Mouse (Mus musculus) lung, embryonic 16.5 days (tissue): ENCODE measurements around the gene Erbb3. TPM values are rescaled to one million over a fixed set of nuclear protein-coding genes. Genes with fewer than 3 reads are reported as not detected.

ENCODE experiments used
- ATAC-seq: fragments of 200-750 bp; cut with Nextera tagmentation; 2 replicates; pipeline ENCODE4 v1.8.0; 2017; ENCODE audit warnings: low read depth, mild to moderate bottlenecking, moderate library complexity
- H3K27ac ChIP-seq: fragments of 300-500 bp; sonication (generic); 2 replicates; pipeline ENCODE4 v1.5.1; 2014; ENCODE audit warnings: mild to moderate bottlenecking, control low read depth, low read length
- H3K27me3 ChIP-seq: fragments of 300-500 bp; sonication (generic); 2 replicates; pipeline ENCODE4 v1.6.1; 2014; ENCODE audit warnings: low read depth, low read length, mixed read lengths; ENCODE audit not compliant: control insufficient read depth, insufficient read depth
- H3K36me3 ChIP-seq: fragments of 300-500 bp; sonication (generic); 2 replicates; pipeline ENCODE4 v1.6.1; 2014; ENCODE audit warnings: low read length; ENCODE audit not compliant: control insufficient read depth, insufficient read depth
- H3K4me1 ChIP-seq: fragments of 300-500 bp; sonication (generic); replicated peaks from 2 replicates; pipeline ENCODE4 v1.6.1; 2014; ENCODE audit warnings: low read length, mixed read lengths; ENCODE audit not compliant: control insufficient read depth, insufficient read depth
- H3K4me2 ChIP-seq: fragments of 300-500 bp; sonication (generic); 2 replicates; pipeline ENCODE4 v1.6.1; 2014; ENCODE audit warnings: low read depth, low read length, control low read depth
- H3K4me3 ChIP-seq: fragments of 300-500 bp; sonication (generic); 2 replicates; pipeline ENCODE4 v1.5.1; 2014; ENCODE audit warnings: mild to moderate bottlenecking, low read length, control low read depth
- H3K9ac ChIP-seq: fragments of 300-500 bp; sonication (generic); 2 replicates; pipeline ENCODE4 v1.6.1; 2014; ENCODE audit warnings: low read length, control low read depth
- H3K9me3 ChIP-seq: fragments of 300-500 bp; sonication (generic); 2 replicates; pipeline ENCODE4 v1.6.1; 2016; ENCODE audit warnings: low read length; ENCODE audit not compliant: control insufficient read depth
- whole genome bisulfite sequencing: fragments of 180-500 bp; shearing (Covaris S2); extraction: QIAGEN DNeasy Blood & Tissue Kit; methylation state at CpG from one replicate; pipeline ENCODE4 v1.1.7; 2014; 5-methylcytosine and 5-hydroxymethylcytosine counted together
- polyA plus RNA-seq: library from polyadenylated mRNA; unstranded; fragments of >200 nt; fragmentation: Nextera tagmentation; extraction: Ambion mirVana; gene quantifications from 2 replicates; pipeline ENCODE4 v1.2.1, GENCODE M21; 2015

Gene Erbb3
- polyA plus RNA-seq, 1 experiment from 2014 or later: 27.6 TPM

DNA sequence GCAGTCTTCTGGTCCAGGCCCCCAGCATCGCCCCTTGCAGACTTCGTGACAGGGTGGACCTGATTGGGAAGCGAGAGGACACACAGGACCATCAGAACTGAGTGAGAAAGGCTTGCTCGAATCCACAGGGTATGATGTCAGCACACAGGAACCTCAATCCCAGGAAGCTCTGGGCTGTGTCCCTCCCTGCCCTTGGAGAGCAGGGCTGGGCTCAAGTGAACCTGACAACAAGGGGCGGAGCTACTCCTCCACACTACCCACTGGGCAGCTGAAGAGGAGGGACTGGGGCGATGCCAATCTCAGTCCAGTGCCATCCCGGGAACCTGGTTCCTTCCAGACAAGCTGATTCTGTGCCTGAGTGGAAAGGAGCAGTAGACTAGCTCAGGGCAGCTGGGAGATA is 5.8 kb downstream of the Erbb3 start:
- no peaks in the 10 kb centered on the region for H3K9me3 ChIP-seq
- peak overlapping the region; percentile 50 for H3K4me2 ChIP-seq
- H3K27ac ChIP-seq: peak overlapping the region; percentile 87
- H3K27me3 ChIP-seq: peaks cover 9% of the 10 kb centered on the region
- peak overlapping the region; percentile 17 for H3K4me3 ChIP-seq
- 14% methylated on average over 7 of the region's 7 CpGs for WGBS
- H3K9ac ChIP-seq: peak overlapping the region; percentile 23; the same call in 1 of the 2 replicates
- H3K4me1 ChIP-seq: peaks cover 22% of the 10 kb centered on the region
- no peaks in the 10 kb centered on the region; the same call in 1 of the 2 replicates for H3K36me3 ChIP-seq
- ATAC-seq: peak; percentile 85

- H3K4me1 ChIP-seq: peaks cover 8% of the 10 kb centered on the region
- ATAC-seq: no peak
- H3K4me2 ChIP-seq: no peak overlapping the region
- no peak overlapping the region for H3K27ac ChIP-seq
- H3K27me3 ChIP-seq: no peaks in the 10 kb centered on the region; the same call in 1 of the 2 replicates
- H3K9ac ChIP-seq: no peak overlapping the region
- WGBS: 78% methylated on average over 4 of the region's 4 CpGs
- H3K4me3 ChIP-seq: no peak overlapping the region
- H3K9me3 ChIP-seq: peaks cover 3% of the 10 kb centered on the region; the same call in 1 of the 2 replicates
- H3K36me3 ChIP-seq: peaks cover 6% of the 10 kb centered on the region; the same call in 1 of the 2 replicates
Measured at GRCm38 (mm10) chr10:128579731-128580130, 9.7 kb downstream of the Erbb3 start.

- no peak overlapping the region for H3K27ac ChIP-seq
- 64% methylated on average over 3 of the region's 3 CpGs for WGBS
- H3K4me2 ChIP-seq: no peak overlapping the region
- peaks cover 8% of the 10 kb centered on the region for H3K4me1 ChIP-seq
- no peak for ATAC-seq
- no peaks in the 10 kb centered on the region; the same call in 1 of the 2 replicates for H3K27me3 ChIP-seq
- H3K36me3 ChIP-seq: peaks cover 6% of the 10 kb centered on the region; the same call in 1 of the 2 replicates
- H3K9me3 ChIP-seq: peaks cover 3% of the 10 kb centered on the region; the same call in 1 of the 2 replicates
- H3K4me3 ChIP-seq: no peak overlapping the region
- no peak overlapping the region for H3K9ac ChIP-seq
Measured at GRCm38 (mm10) chr10:128579298-128579697, 10.2 kb downstream of the Erbb3 start.

- Histone ChIP-seq H3K4me2 (no peak overlapping the region), H3K27me3 (no peaks in the 10 kb centered on the region), H3K9ac (no peak overlapping the region), H3K9me3 (peaks cover 3% of the 10 kb centered on the region; the same call in 1 of the 2 replicates), H3K4me1 (peaks cover 4% of the 10 kb centered on the region), H3K36me3 (peaks cover 6% of the 10 kb centered on the region; the same call in 1 of the 2 replicates), H3K27ac (no peak overlapping the region), H3K4me3 (no peak overlapping the region)
- WGBS: 65% methylated on average over 11 of the region's 11 CpGs
- no peak for ATAC-seq
Measured at GRCm38 (mm10) chr10:128578330-128578729, 11.1 kb downstream of the Erbb3 start.

DNA sequence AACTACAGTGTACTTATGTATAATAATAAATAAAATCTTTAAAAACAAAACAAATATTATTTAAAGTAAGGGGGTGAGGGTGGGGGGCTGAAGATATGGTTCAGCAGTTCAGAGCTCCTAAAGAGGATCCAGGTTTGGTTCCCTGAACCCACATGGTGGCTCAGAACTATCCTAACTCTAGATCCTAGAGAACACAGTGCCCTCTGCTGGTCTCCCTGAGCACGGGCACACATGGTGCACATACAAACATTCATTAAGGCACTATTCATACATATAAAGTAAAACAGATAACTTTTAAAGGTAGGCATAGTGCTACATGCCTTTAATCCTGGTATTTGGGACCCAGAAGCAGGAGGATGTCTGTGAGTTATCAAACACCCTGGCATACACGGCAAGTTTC is 14.4 kb downstream of the Erbb3 start:
- Histone ChIP-seq H3K9ac (no peak overlapping the region), H3K27me3 (no peaks in the 10 kb centered on the region), H3K4me3 (no peak overlapping the region), H3K27ac (no peak overlapping the region), H3K4me2 (no peak overlapping the region), H3K9me3 (peaks cover 3% of the 10 kb centered on the region; the same call in 1 of the 2 replicates), H3K4me1 (no peaks in the 10 kb centered on the region), H3K36me3 (peaks cover 6% of the 10 kb centered on the region; the same call in 1 of the 2 replicates)
- no peak for ATAC-seq
- 86% methylated on average over 2 of the region's 2 CpGs for WGBS

GRCm38 (mm10) chr10:128565788-128566531 is 23.5 kb downstream of the Erbb3 start, which contains the start of gene Pa2g4:
Gene Pa2g4, minus strand, starts transcription at chr10:128565987.
- peak; percentile 98 for ATAC-seq
- peak within 1 kb of the TSS; percentile 90 for H3K4me3 ChIP-seq
- H3K9ac ChIP-seq: peak within 1 kb of the TSS; percentile 85
- H3K27ac ChIP-seq: peak within 1 kb of the TSS; percentile 97
- H3K27me3 ChIP-seq: no peaks in the 10 kb centered on the region
- under 1% methylated on average over 56 of the region's 58 CpGs for WGBS
- no peaks in the 10 kb centered on the region for H3K9me3 ChIP-seq
- H3K4me2 ChIP-seq: peak within 1 kb of the TSS; percentile 95
- H3K36me3 ChIP-seq: peaks cover 22% of the 10 kb centered on the region
- peaks cover 13% of the 10 kb centered on the region for H3K4me1 ChIP-seq

GRCm38 (mm10) chr10:128565206-128565787 is 24.2 kb downstream of the Erbb3 start:
- Histone ChIP-seq H3K27ac (peak overlapping the region; percentile 88), H3K4me2 (peak overlapping the region; percentile 95), H3K4me3 (peak overlapping the region; percentile 90), H3K9ac (peak overlapping the region; percentile 85), H3K27me3 (no peaks in the 10 kb centered on the region), H3K4me1 (peaks cover 13% of the 10 kb centered on the region), H3K9me3 (no peaks in the 10 kb centered on the region), H3K36me3 (peaks cover 27% of the 10 kb centered on the region)
- 0% methylated on average over 45 of the region's 46 CpGs for WGBS
- peak; percentile 13 for ATAC-seq

- H3K9ac ChIP-seq: peak overlapping the region; percentile 46; the same call in 1 of the 2 replicates
Measured at GRCm38 (mm10) chr10:128563544-128563943, 25.9 kb downstream of the Erbb3 start.

DNA sequence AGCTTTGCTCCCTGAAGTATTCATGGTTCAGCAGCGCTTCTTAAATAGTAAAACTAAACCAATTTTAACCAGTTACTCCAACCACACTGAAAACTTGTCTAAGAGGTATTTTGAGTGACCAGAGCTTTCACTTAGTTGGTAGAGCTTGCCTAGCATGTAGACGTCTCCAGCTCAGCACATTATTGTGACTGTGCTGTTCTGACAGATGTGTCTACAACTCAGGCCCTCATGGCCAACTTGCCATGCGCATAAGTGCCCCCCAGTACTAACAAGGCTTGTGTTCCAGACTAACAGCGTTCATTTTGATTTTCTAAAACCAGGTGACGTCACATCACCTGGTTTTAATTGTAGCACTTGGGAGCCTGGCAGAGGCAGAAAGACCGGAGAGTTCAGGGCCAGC is 32.5 kb downstream of the Erbb3 start:
- H3K4me1 ChIP-seq: no peaks in the 10 kb centered on the region
- H3K27ac ChIP-seq: no peak overlapping the region
- no peaks in the 10 kb centered on the region for H3K9me3 ChIP-seq
- H3K9ac ChIP-seq: no peak overlapping the region
- no peaks in the 10 kb centered on the region for H3K27me3 ChIP-seq
- WGBS: 81% methylated on average over 6 of the region's 6 CpGs
- no peak overlapping the region for H3K4me2 ChIP-seq
- no peak for ATAC-seq
- H3K4me3 ChIP-seq: no peak overlapping the region
- H3K36me3 ChIP-seq: peaks cover 41% of the 10 kb centered on the region

More at GRCm38 (mm10) chr10:128563544-128563943, 25.9 kb downstream of the Erbb3 start:
- 89% methylated on average over 6 of the region's 6 CpGs for WGBS
- peaks cover 39% of the 10 kb centered on the region for H3K36me3 ChIP-seq
- no peak overlapping the region for H3K27ac ChIP-seq
- H3K4me3 ChIP-seq: no peak overlapping the region
- no peak for ATAC-seq
- no peak overlapping the region for H3K4me2 ChIP-seq
- no peaks in the 10 kb centered on the region for H3K9me3 ChIP-seq
- H3K4me1 ChIP-seq: peaks cover 13% of the 10 kb centered on the region
- no peaks in the 10 kb centered on the region for H3K27me3 ChIP-seq
